Mouse (Mus musculus): ENCODE data around the gene Irf8.

The Irf8 gene

GRCm38 (mm10) chr8:120745226-120745625 is 9.1 kb downstream of the Irf8 start:
- no peak overlapping the region for H3K4me3 ChIP-seq (replicated peaks; ENCODE audit: low read length)
- H3K27me3 ChIP-seq (ENCODE audit: insufficient read depth, low read length) = peaks cover 56% of the 10 kb centered on the region
- no peak for TF ChIP-seq NANOG (IDR thresholded peaks at IDR 0.05; ENCODE audit: borderline replicate concordance, low read length)
- TF ChIP-seq POU5F1 (IDR thresholded peaks at IDR 0.05; ENCODE audit: borderline replicate concordance, low read length) = no peak
- TF ChIP-seq CTCF (conservative IDR thresholded peaks at IDR 0.05; ENCODE audit: low read length) = no peak
- no peaks in the 10 kb centered on the region for H3K9me3 ChIP-seq (ENCODE audit: low read length)
- no peaks in the 10 kb centered on the region for H3K36me3 ChIP-seq (ENCODE audit: insufficient read depth, low read length)
- peaks cover 31% of the 10 kb centered on the region for H3K4me1 ChIP-seq (replicated peaks; ENCODE audit: low read depth, low read length)

GRCm38 (mm10) chr8:120746007-120746701 is 10.0 kb downstream of the Irf8 start:
- Histone ChIP-seq H3K4me3 (replicated peaks; ENCODE audit: low read length) (no peak overlapping the region), H3K4me1 (replicated peaks; ENCODE audit: low read depth, low read length) (peaks cover 28% of the 10 kb centered on the region), H3K9me3 (ENCODE audit: low read length) (no peaks in the 10 kb centered on the region), H3K36me3 (ENCODE audit: insufficient read depth, low read length) (no peaks in the 10 kb centered on the region), H3K27me3 (ENCODE audit: insufficient read depth, low read length) (peaks cover 56% of the 10 kb centered on the region)
- TF ChIP-seq POU5F1 (IDR thresholded peaks at IDR 0.05; ENCODE audit: borderline replicate concordance, low read length) (no peak), CTCF (conservative IDR thresholded peaks at IDR 0.05; ENCODE audit: low read length) (no peak), NANOG (IDR thresholded peaks at IDR 0.05; ENCODE audit: borderline replicate concordance, low read length) (no peak)

GRCm38 (mm10) chr8:120747286-120747685 is 11.1 kb downstream of the Irf8 start:
- no peak for TF ChIP-seq NANOG (IDR thresholded peaks at IDR 0.05; ENCODE audit: borderline replicate concordance, low read length)
- no peak for TF ChIP-seq CTCF (conservative IDR thresholded peaks at IDR 0.05; ENCODE audit: low read length)
- TF ChIP-seq POU5F1 (IDR thresholded peaks at IDR 0.05; ENCODE audit: borderline replicate concordance, low read length) = no peak
- no peak overlapping the region for H3K4me3 ChIP-seq (replicated peaks; ENCODE audit: low read length)

GRCm38 (mm10) chr8:120750616-120751015 is 14.5 kb downstream of the Irf8 start:
- Histone ChIP-seq H3K36me3 (ENCODE audit: insufficient read depth, low read length) (no peaks in the 10 kb centered on the region), H3K4me1 (replicated peaks; ENCODE audit: low read depth, low read length) (peaks cover 35% of the 10 kb centered on the region), H3K4me3 (replicated peaks; ENCODE audit: low read length) (no peak overlapping the region), H3K27me3 (ENCODE audit: insufficient read depth, low read length) (peaks cover 68% of the 10 kb centered on the region), H3K9me3 (ENCODE audit: low read length) (no peaks in the 10 kb centered on the region)
- TF ChIP-seq POU5F1 (IDR thresholded peaks at IDR 0.05; ENCODE audit: borderline replicate concordance, low read length) = no peak
- TF ChIP-seq NANOG (IDR thresholded peaks at IDR 0.05; ENCODE audit: borderline replicate concordance, low read length) = no peak
- TF ChIP-seq CTCF (conservative IDR thresholded peaks at IDR 0.05; ENCODE audit: low read length) = no peak

More at GRCm38 (mm10) chr8:120747286-120747685, 11.1 kb downstream of the Irf8 start:
- peaks cover 28% of the 10 kb centered on the region for H3K4me1 ChIP-seq (replicated peaks; ENCODE audit: low read depth, low read length)
- no peaks in the 10 kb centered on the region for H3K9me3 ChIP-seq (ENCODE audit: low read length)
- no peaks in the 10 kb centered on the region for H3K36me3 ChIP-seq (ENCODE audit: insufficient read depth, low read length)
- peaks cover 56% of the 10 kb centered on the region for H3K27me3 ChIP-seq (ENCODE audit: insufficient read depth, low read length)

GRCm38 (mm10) chr8:120751226-120752081 is 15.3 kb downstream of the Irf8 start:
- H3K4me1 ChIP-seq (replicated peaks; ENCODE audit: low read depth, low read length) = peaks cover 41% of the 10 kb centered on the region
- no peak overlapping the region for H3K4me3 ChIP-seq (replicated peaks; ENCODE audit: low read length)
- TF ChIP-seq POU5F1 (IDR thresholded peaks at IDR 0.05; ENCODE audit: borderline replicate concordance, low read length) (no peak), CTCF (conservative IDR thresholded peaks at IDR 0.05; ENCODE audit: low read length) (no peak), NANOG (IDR thresholded peaks at IDR 0.05; ENCODE audit: borderline replicate concordance, low read length) (no peak)
- H3K9me3 ChIP-seq (ENCODE audit: low read length) = no peaks in the 10 kb centered on the region
- H3K36me3 ChIP-seq (ENCODE audit: insufficient read depth, low read length) = no peaks in the 10 kb centered on the region
- peaks cover 75% of the 10 kb centered on the region for H3K27me3 ChIP-seq (ENCODE audit: insufficient read depth, low read length)

- Histone ChIP-seq H3K27me3 (ENCODE audit: insufficient read depth, low read length) (peaks cover 75% of the 10 kb centered on the region), H3K4me3 (replicated peaks; ENCODE audit: low read length) (no peak overlapping the region), H3K9me3 (ENCODE audit: low read length) (no peaks in the 10 kb centered on the region), H3K36me3 (ENCODE audit: insufficient read depth, low read length) (no peaks in the 10 kb centered on the region), H3K4me1 (replicated peaks; ENCODE audit: low read depth, low read length) (peaks cover 41% of the 10 kb centered on the region)
- TF ChIP-seq POU5F1 (IDR thresholded peaks at IDR 0.05; ENCODE audit: borderline replicate concordance, low read length) = no peak
Observed at GRCm38 (mm10) chr8:120752082-120752452, 15.9 kb downstream of the Irf8 start.

GRCm38 (mm10) chr8:120753476-120753875 is 17.3 kb downstream of the Irf8 start:
- H3K4me3 ChIP-seq (replicated peaks; ENCODE audit: low read length) = peak overlapping the region; percentile 49
- TF ChIP-seq NANOG (IDR thresholded peaks at IDR 0.05; ENCODE audit: borderline replicate concordance, low read length) = no peak
- no peak for TF ChIP-seq POU5F1 (IDR thresholded peaks at IDR 0.05; ENCODE audit: borderline replicate concordance, low read length)
- TF ChIP-seq CTCF (conservative IDR thresholded peaks at IDR 0.05; ENCODE audit: low read length) = no peak
- no peaks in the 10 kb centered on the region for H3K36me3 ChIP-seq (ENCODE audit: insufficient read depth, low read length)
- H3K27me3 ChIP-seq (ENCODE audit: insufficient read depth, low read length) = peaks cover 78% of the 10 kb centered on the region
- peaks cover 44% of the 10 kb centered on the region for H3K4me1 ChIP-seq (replicated peaks; ENCODE audit: low read depth, low read length)
- peaks cover 8% of the 10 kb centered on the region for H3K9me3 ChIP-seq (ENCODE audit: low read length)
